Mouse (Mus musculus) intestine, embryonic 15.5 days (tissue): ENCODE results near the gene D6Ertd527e. TPM values are rescaled to one million over a fixed set of nuclear protein-coding genes. Genes with fewer than 3 reads are reported as not detected.
A peak's percentile ranks its signal among the peaks of the same experiment; 100 is the strongest.

Experiments
- ATAC-seq: fragments of 200-750 bp; cut with Nextera tagmentation; 2 replicates; pipeline ENCODE4 v1.8.0; 2017; ENCODE audit warnings: moderate TSS enrichment, moderate library complexity
- H3K27ac ChIP-seq: fragments of 300-500 bp; sonication (generic); 2 replicates; pipeline ENCODE4 v1.5.1; 2015; ENCODE audit warnings: mild to moderate bottlenecking, inconsistent platforms
- H3K27me3 ChIP-seq: fragments of 300-500 bp; sonication (generic); replicated peaks from 2 replicates; pipeline ENCODE4 v1.6.1; 2015; ENCODE audit warnings: inconsistent platforms
- H3K36me3 ChIP-seq: fragments of 300-500 bp; sonication (generic); 2 replicates; pipeline ENCODE4 v1.6.1; 2015; ENCODE audit warnings: inconsistent platforms
- H3K4me1 ChIP-seq: fragments of 300-500 bp; sonication (generic); replicated peaks from 2 replicates; pipeline ENCODE4 v1.6.1; 2015; ENCODE audit warnings: inconsistent platforms
- H3K4me2 ChIP-seq: fragments of 300-500 bp; sonication (generic); replicated peaks from 2 replicates; pipeline ENCODE4 v1.6.1; 2015; ENCODE audit warnings: mild to moderate bottlenecking, inconsistent platforms
- H3K4me3 ChIP-seq: fragments of 300-500 bp; sonication (generic); replicated peaks from 2 replicates; pipeline ENCODE4 v1.5.1; 2015; ENCODE audit warnings: inconsistent platforms
- H3K9ac ChIP-seq: fragments of 300-500 bp; sonication (generic); 2 replicates; pipeline ENCODE4 v1.6.1; 2015; ENCODE audit warnings: inconsistent platforms
- H3K9me3 ChIP-seq: fragments of 300-500 bp; sonication (generic); 2 replicates; pipeline ENCODE4 v1.6.1; 2016; ENCODE audit warnings: inconsistent platforms
- WGBS: fragments of 180-500 bp; shearing (Covaris S2); methylation state at CpG from one replicate; pipeline ENCODE4 v1.1.7; 2015; 5-methylcytosine and 5-hydroxymethylcytosine counted together
- polyA plus RNA-seq: library from polyadenylated mRNA; unstranded; fragments of >200 nt; fragmentation: Nextera tagmentation; extraction: Ambion mirVana; gene quantifications from 2 replicates; pipeline ENCODE4 v1.2.1, GENCODE M21; 2015

D6Ertd527e gene
- polyA plus RNA-seq, 1 experiment from 2014 or later: 0.30 TPM

GRCm38 (mm10) chr6:87161391-87162263 is 57.1 kb downstream of the D6Ertd527e start:
- 61% methylated on average over 12 of the region's 12 CpGs for WGBS
- peak; percentile 39; the same call in 1 of the 2 replicates for ATAC-seq

More at GRCm38 (mm10) chr6:87161391-87162263, 57.1 kb downstream of the D6Ertd527e start:
- no peak overlapping the region for H3K9ac ChIP-seq
- H3K4me3 ChIP-seq: no peak overlapping the region
- H3K27ac ChIP-seq: no peak overlapping the region
- H3K27me3 ChIP-seq: no peaks in the 10 kb centered on the region
- no peaks in the 10 kb centered on the region for H3K36me3 ChIP-seq
- no peak overlapping the region for H3K4me2 ChIP-seq
- H3K4me1 ChIP-seq: no peaks in the 10 kb centered on the region
- H3K9me3 ChIP-seq: no peaks in the 10 kb centered on the region

Other genes with a start within 250 kb of the D6Ertd527e start
- 107 and 109 TPM in 2 replicates for gene Nfu1, start 95.5 kb upstream of the D6Ertd527e start, polyA plus RNA-seq
- gene Gfpt1, start 61.9 kb upstream of the D6Ertd527e start, polyA plus RNA-seq: 22.5 and 23.4 TPM in 2 replicates
- gene Antxr1, start 231.1 kb downstream of the D6Ertd527e start, polyA plus RNA-seq: 5.9 and 6.5 TPM in 2 replicates
- gene Gkn1, start 246.2 kb downstream of the D6Ertd527e start, polyA plus RNA-seq: 0.21 and 0.41 TPM in 2 replicates